10 mouse cellular contexts compared by ENCODE assay signal in the genomic region with DNA sequence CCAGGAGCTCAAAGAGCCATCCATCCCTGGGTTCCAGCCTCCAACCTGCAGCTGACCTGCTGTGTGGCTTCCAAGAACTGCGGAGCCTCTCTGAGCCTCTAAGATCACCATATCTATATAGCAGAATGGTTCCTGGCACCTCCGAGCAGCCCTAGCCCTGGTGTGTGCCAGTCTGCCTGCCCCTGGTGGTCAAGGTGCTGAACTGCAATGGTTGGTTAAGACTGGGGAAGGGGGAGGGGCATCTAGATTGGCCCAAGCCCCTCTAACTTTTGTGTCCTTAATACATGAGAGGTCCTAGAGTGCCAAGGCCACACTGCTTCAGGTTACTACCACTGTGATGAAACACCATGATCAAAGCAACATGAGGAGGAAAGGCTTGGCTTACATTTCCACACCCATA. TPM values are rescaled to one million over a fixed set of nuclear protein-coding genes. Genes with fewer than 3 reads are reported as not detected.
DNase-seq lines count a peak whose midpoint lies in the region; ATAC-seq and TF ChIP-seq lines count a peak whose summit lies in the region.
"Had no signal": no experiment of that assay in that cellular context is flagged by ENCODE, and none has a peak within 500 bp of the region (broad histone marks: within the 10 kb centered on the region; RNA-seq: fewer than 3 reads in every experiment).

No protein-coding gene starts in this region.

- peak; percentile 36 for ATAC-seq in kidney, postnatal 0 days (replicated peaks; ENCODE audit: low FRiP score, low read depth)
- ATAC-seq in kidney, embryonic 14.5 days (ENCODE audit: low FRiP score, low TSS enrichment): no peak
- peak; percentile 52 for ATAC-seq in Patski
- peak; percentile 62 to 65 for ATAC-seq in hematopoietic stem cell, adult 5-6 weeks (replicated peaks in 1 of 2; ENCODE audit: insufficient read depth in 1 of 2, low FRiP score in 2 of 2, low TSS enrichment in 1 of 2, low read depth in 1 of 2, poor library complexity in 2 of 2, severe bottlenecking in 2 of 2)

- no peaks in the 10 kb centered on the region for H3K9me3 ChIP-seq in kidney, postnatal 0 days (replicated peaks; ENCODE audit: low read length)
- no peaks in the 10 kb centered on the region for H3K9me3 ChIP-seq in kidney, embryonic 14.5 days (ENCODE audit: control insufficient read depth, low read length)
- H3K9me3 ChIP-seq: embryonic facial prominence, embryonic 13.5 days had no signal

- peak; percentile 33 for DNase-seq in kidney, postnatal 0 days (ENCODE audit: low spot score)
- no peak for DNase-seq in Patski (ENCODE audit: low read depth, low spot score)
- DNase-seq in retina, embryonic 14.5 days (ENCODE audit: low spot score): peak; percentile 62
- no peak for DNase-seq in adrenal gland, postnatal 10 days
- no peak for DNase-seq in cerebellum, adult 11-12 months
- DNase-seq in heart, postnatal 25 days (ENCODE audit: low spot score): no peak

- H3K9ac ChIP-seq in kidney, postnatal 0 days (ENCODE audit: low read depth, low read length): no peak overlapping the region
- no peak overlapping the region for H3K9ac ChIP-seq in kidney, embryonic 14.5 days (ENCODE audit: low read depth, low read length)
- H3K9ac ChIP-seq: embryonic facial prominence, embryonic 13.5 days had no signal

- in situ Hi-C loops in Patski (cut with MboI; ENCODE audit: low pct_unique_long_range_greater_than_20kb): loop anchor here (5.0 kb wide), 1 partner anchor 44 kb away; no protein-coding TSS in a partner anchor

- WGBS in kidney, postnatal 0 days: 66% methylated on average over 2 of the region's 2 CpGs
- 72% methylated on average over 2 of the region's 2 CpGs for whole genome bisulfite sequencing in kidney, embryonic 14.5 days

- H3K36me3 ChIP-seq in kidney, postnatal 0 days (ENCODE audit: insufficient read depth, low read length): no peaks in the 10 kb centered on the region
- no peaks in the 10 kb centered on the region for H3K36me3 ChIP-seq in kidney, embryonic 14.5 days (ENCODE audit: control insufficient read depth, insufficient read depth, low read length)

- H3K4me1 ChIP-seq in kidney, postnatal 0 days (replicated peaks; ENCODE audit: insufficient read depth, low read length): no peaks in the 10 kb centered on the region
- no peaks in the 10 kb centered on the region for H3K4me1 ChIP-seq in kidney, embryonic 14.5 days (ENCODE audit: control insufficient read depth, insufficient read depth, low read length)
- H3K4me1 ChIP-seq: embryonic facial prominence, embryonic 13.5 days had no signal

- H3K4me2 ChIP-seq in kidney, postnatal 0 days (ENCODE audit: low read length): no peak overlapping the region
- no peak overlapping the region for H3K4me2 ChIP-seq in kidney, embryonic 14.5 days (replicated peaks; ENCODE audit: low read depth, low read length)
- H3K4me2 ChIP-seq: embryonic facial prominence, embryonic 13.5 days had no signal

- no peak overlapping the region for H3K27ac ChIP-seq in kidney, postnatal 0 days
- H3K27ac ChIP-seq in kidney, embryonic 14.5 days (ENCODE audit: low read depth, low read length): no peak overlapping the region
- H3K27ac ChIP-seq: embryonic facial prominence, embryonic 13.5 days had no signal

- no peaks in the 10 kb centered on the region for H3K27me3 ChIP-seq in kidney, postnatal 0 days (ENCODE audit: insufficient read depth, low read length)
- H3K27me3 ChIP-seq in kidney, embryonic 14.5 days (ENCODE audit: control insufficient read depth, insufficient read depth, low read length): no peaks in the 10 kb centered on the region
- no peaks in the 10 kb centered on the region for H3K27me3 ChIP-seq in Patski
- H3K27me3 ChIP-seq: embryonic facial prominence, embryonic 13.5 days had no signal

- CTCF ChIA-PET in Patski (lab: Charles Lee): interaction anchor here (2.0 kb wide), 1 partner anchor 15 kb away, joined by 7 read pairs; no protein-coding TSS in a partner anchor

- intact Hi-C loops in heart, postnatal 25 days (cut with DNase I): no loop called here

- H3K4me3 ChIP-seq in kidney, postnatal 0 days (replicated peaks; ENCODE audit: low read depth, low read length): no peak overlapping the region
- no peak overlapping the region for H3K4me3 ChIP-seq in kidney, embryonic 14.5 days (ENCODE audit: low read length)
- H3K4me3 ChIP-seq: embryonic facial prominence, embryonic 13.5 days; myocyte had no signal

- peak; percentile 66 for TF ChIP-seq CTCF in kidney, postnatal 0 days (IDR thresholded peaks at IDR 0.05; ENCODE audit: low read depth)
- no peak for TF ChIP-seq CTCF in Patski (IDR thresholded peaks at IDR 0.05)

- POLR2A ChIA-PET in Patski (lab: Charles Lee): no interaction called here

RNA-seq across cellular contexts. Expression of a gene that starts 33.2 kb away (rescaled TPM):
- 4.2 and 4.6 TPM in 2 replicates for polyA plus RNA-seq in kidney, postnatal 0 days (2015; fragmentation: Nextera tagmentation; extraction: Ambion mirVana)
- 3.6 and 6.4 TPM in 2 replicates for polyA plus RNA-seq in kidney, embryonic 14.5 days (2014; fragmentation: Nextera tagmentation; extraction: Ambion mirVana)
- polyA plus RNA-seq in Patski (2021): 15.1 TPM
- total RNA-seq in hematopoietic stem cell, adult 5-6 weeks (2017): 6.3 and 7.2 TPM in 2 replicates
- total RNA-seq in adrenal gland, postnatal 10 days (2021): 1 to 10 TPM; 6.6 to 9.2 TPM
- total RNA-seq in heart, postnatal 25 days (2021): 1 to 10 TPM; 2.7 to 3.2 TPM

Comparison
In these comparisons a context has a peak if more than half of its experiments do, and no peak if none do; other contexts are left out.
1. DNase-seq: peak in kidney, postnatal 0 days (single experiment) and retina, embryonic 14.5 days (single experiment); none in Patski (single experiment), adrenal gland, postnatal 10 days (single experiment), cerebellum, adult 11-12 months (single experiment) and heart, postnatal 25 days (single experiment).